Mouse (Mus musculus) urinary bladder, adult 18-20 months (tissue): ENCODE measurements around the gene Igf2bp3.
A peak's percentile ranks its signal among the peaks of the same experiment; 100 is the strongest.

ENCODE experiments used
- DNase-seq, 2 experiments: peaks; one replicate each; pipeline ENCODE4 v3.0.0; 2022; ENCODE audit warnings: low spot score in 2 of 2, mixed read lengths in 2 of 2

Igf2bp3 gene

GRCm38 (mm10) chr6:49173674-49174073, 41.1 kb downstream of the Igf2bp3 start:
- no peak for DNase-seq

- no peak for DNase-seq
Observed at GRCm38 (mm10) chr6:49173265-49173664, 41.5 kb downstream of the Igf2bp3 start.

- DNase-seq, result no peak
Observed at GRCm38 (mm10) chr6:49171216-49171615, 43.5 kb downstream of the Igf2bp3 start.

- no peak for DNase-seq
Observed at GRCm38 (mm10) chr6:49168648-49169047, 46.1 kb downstream of the Igf2bp3 start.

GRCm38 (mm10) chr6:49167406-49167805, 47.4 kb downstream of the Igf2bp3 start:
- no peak for DNase-seq

- DNase-seq, result no peak
Observed at GRCm38 (mm10) chr6:49166318-49166717, 48.4 kb downstream of the Igf2bp3 start.

- no peak for DNase-seq
Observed at GRCm38 (mm10) chr6:49165855-49166254, 48.9 kb downstream of the Igf2bp3 start.

GRCm38 (mm10) chr6:49165101-49165500, 49.7 kb downstream of the Igf2bp3 start:
- DNase-seq, result no peak

GRCm38 (mm10) chr6:49164701-49165100, 50.1 kb downstream of the Igf2bp3 start:
- no peak for DNase-seq

GRCm38 (mm10) chr6:49159971-49160370, 54.8 kb downstream of the Igf2bp3 start:
- DNase-seq, result no peak

GRCm38 (mm10) chr6:49156826-49157175, 58.0 kb downstream of the Igf2bp3 start:
- DNase-seq, result no peak

GRCm38 (mm10) chr6:49156170-49156825, 58.5 kb downstream of the Igf2bp3 start:
- DNase-seq, result no peak

GRCm38 (mm10) chr6:49151465-49151864, 63.3 kb downstream of the Igf2bp3 start:
- DNase-seq, result no peak

GRCm38 (mm10) chr6:49150349-49151229, 64.2 kb downstream of the Igf2bp3 start:
- DNase-seq, result no peak

- DNase-seq, result no peak
Observed at GRCm38 (mm10) chr6:49149202-49149930, 65.4 kb downstream of the Igf2bp3 start.

GRCm38 (mm10) chr6:49148781-49149180, 66.0 kb downstream of the Igf2bp3 start:
- DNase-seq, result peak in 1 of 2 experiments; percentile 43

- no peak for DNase-seq
Observed at GRCm38 (mm10) chr6:49148368-49148767, 66.4 kb downstream of the Igf2bp3 start.

- no peak for DNase-seq
Observed at GRCm38 (mm10) chr6:49146461-49146860, 68.3 kb downstream of the Igf2bp3 start.

GRCm38 (mm10) chr6:49142428-49142827, 72.3 kb downstream of the Igf2bp3 start:
- DNase-seq, result no peak

GRCm38 (mm10) chr6:49141125-49141524, 73.6 kb downstream of the Igf2bp3 start:
- no peak for DNase-seq

GRCm38 (mm10) chr6:49138159-49139051, 76.4 kb downstream of the Igf2bp3 start:
- DNase-seq, result no peak
